Mouse (Mus musculus): ENCODE measurements around the gene Foxp1. TPM values are rescaled to one million over a fixed set of nuclear protein-coding genes. Genes with fewer than 3 reads are reported as not detected.
A peak's percentile ranks its signal among the peaks of the same experiment; 100 is the strongest.

Gene Foxp1
- polyA plus RNA-seq, 2 experiments from 2014 or later: 210 to 217 TPM

DNA sequence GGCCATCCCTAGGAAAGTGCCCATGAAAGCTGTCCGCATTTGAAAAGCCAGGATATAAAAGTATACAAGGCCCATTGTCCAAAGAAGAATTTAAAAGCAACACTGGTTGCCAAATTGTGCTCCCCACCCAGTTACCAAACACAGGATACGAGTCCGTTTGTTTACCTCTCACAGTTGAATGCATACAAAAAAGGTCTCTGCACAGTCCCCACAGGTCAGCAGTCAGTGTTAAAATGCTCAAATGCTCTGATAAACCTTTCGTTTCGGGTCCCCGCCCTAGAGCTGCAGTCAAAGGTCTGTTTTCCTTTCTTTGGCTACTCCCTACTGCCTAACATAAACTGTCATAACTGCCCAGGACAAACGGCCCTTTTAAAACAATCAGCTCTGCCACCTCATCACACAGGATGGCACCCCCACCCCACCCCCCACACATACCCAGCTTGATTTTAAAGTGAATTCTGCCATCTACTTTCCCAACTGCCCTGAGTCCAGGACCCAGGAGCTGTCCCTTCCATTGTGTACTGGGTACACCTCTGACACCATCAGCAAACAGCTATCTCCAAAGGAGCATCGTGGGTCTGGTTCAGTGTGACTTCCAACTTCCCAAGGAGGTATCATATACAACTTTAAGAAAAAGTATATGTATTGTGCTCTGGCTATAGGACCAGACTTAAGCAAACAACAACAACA is 510.5 kb downstream of the Foxp1 start:
- no peak for ATAC-seq

DNA sequence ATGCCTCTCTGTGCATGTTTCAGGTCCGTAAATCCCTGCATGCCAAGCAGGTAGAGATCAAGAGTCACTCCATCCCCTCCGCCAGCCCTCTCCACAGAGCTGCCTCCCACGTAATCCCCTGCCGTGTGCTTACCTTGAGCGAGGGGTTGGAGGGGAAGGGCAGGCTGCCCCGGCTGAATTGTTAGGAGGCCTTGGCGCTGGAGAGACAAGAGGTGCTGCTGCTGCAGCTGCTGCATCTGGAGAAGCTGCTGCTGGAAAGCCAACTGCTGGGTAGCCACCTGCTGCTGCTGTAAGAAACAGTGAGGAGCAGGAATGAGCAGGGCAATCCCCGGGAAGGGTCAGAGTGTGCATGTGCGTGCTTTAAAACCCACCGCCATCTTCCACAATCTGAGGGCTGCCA is 512.8 kb downstream of the Foxp1 start:
- ATAC-seq: no peak

DNA sequence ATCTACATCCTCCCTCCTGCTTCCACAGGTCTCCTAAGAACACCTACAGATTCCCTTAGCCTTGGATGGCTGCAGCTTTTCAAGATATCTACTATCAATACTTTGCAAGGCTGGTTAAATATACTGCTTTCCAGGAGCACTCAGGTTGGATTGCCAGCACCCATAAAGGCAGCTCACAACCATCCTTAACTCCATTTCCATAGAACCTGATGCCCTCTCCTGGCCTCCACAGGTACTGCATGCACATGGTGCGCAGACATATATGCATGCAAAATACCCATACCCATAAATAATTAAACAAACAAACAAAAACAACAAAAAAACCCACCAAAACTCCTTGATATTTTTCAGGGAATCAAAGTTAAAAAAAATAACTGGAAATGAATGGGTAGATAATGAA is 514.0 kb downstream of the Foxp1 start:
- ATAC-seq: no peak

DNA sequence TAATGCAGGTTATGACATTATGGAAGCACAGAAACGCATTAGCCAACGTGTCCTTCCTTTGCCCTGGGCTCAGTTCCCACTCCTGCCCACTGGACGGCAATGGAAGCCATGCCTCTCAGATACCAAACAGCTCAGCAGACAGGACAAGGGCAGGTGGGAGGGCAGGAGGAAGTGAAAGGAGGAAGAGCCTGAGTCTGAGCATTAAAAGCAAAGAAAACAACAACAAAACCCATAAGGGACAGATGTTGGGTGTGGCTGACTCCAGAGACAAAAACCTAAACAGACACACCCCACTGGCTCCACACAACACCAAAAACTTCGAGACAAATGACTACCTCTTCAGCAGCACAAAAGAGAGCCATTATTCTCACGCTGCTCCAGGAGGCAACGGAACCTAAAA is 515.0 kb downstream of the Foxp1 start:
- ATAC-seq: no peak

DNA sequence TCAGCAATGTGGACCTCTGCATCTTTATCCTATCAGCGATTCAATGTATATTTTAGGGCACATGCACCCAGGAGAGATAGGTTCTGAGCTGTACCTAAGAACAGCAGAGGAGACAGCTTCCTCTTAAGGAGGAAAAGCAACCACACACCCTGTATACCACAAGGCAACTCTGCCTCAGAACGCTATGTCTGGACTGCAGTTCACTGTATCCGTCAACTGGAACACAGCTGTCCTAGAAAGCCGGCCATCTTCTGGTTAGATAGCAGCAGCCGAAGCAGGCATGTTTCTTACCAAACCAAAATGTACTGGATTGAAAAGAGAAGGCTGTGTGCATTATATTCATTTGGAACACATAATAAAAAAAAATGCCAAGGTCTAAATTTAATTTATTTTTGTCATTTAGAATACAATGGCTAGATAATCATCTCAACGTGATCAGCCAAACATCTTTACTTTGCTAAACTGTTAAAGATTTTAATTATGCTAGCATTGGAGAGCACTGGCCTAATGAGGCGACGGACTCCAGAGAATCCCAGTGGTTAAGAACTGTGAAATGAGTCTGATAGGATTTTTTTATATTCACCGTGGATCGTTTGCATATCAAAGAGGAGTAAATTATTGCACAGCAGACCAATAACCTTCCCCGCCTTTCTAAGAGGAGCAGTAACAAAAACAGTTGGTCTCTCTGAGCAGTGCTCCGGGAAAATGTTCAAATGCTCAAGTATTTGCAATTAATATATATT is 518.1 kb downstream of the Foxp1 start:
- no peak for ATAC-seq

DNA sequence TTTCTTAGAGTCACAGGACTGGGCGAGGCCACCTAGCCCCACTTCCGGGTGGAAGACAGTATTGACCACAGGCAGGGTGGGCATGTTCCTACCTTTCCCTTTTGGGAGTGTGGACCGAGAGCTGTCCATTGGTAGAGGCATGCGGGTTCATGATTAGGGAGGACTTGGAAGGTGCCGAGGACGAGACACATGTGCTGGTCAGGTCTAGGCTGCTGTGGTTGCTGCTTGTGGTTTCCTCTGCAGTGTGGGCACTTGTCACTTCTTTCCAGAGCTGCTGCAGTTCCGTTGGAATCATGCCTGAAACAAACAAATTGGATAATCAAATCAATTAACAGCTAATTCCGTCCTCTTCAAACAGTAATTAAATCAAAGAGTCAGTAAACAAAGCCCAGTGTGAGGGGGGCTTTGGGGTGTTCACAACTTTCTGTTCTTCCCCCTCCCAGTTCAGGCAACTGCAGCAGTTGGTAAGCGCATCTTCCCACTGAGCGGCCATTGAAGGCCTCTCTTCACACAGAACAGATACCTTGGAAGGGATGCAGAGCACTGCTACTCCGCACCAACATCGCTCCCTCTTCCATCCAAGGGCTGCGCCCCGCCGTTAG is 519.3 kb downstream of the Foxp1 start:
- ATAC-seq: no peak

DNA sequence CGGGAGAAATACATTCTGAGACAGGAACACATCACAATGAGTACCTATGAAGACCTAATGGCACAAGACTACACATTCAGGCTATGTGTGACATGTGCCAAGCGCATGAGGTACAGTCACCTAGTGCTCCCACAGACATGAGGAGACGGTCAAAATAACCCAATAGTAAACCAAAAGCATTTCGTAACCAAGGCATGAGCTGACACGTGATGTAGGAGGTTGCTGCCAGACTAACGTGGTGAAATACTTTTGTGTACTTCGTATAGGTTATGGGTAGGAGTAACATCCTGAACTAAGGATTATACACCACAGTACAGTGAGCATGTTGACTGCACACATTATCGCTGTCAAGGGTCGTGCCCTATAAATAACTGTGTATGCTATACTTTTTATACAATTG is 520.9 kb downstream of the Foxp1 start:
- ATAC-seq: no peak

DNA sequence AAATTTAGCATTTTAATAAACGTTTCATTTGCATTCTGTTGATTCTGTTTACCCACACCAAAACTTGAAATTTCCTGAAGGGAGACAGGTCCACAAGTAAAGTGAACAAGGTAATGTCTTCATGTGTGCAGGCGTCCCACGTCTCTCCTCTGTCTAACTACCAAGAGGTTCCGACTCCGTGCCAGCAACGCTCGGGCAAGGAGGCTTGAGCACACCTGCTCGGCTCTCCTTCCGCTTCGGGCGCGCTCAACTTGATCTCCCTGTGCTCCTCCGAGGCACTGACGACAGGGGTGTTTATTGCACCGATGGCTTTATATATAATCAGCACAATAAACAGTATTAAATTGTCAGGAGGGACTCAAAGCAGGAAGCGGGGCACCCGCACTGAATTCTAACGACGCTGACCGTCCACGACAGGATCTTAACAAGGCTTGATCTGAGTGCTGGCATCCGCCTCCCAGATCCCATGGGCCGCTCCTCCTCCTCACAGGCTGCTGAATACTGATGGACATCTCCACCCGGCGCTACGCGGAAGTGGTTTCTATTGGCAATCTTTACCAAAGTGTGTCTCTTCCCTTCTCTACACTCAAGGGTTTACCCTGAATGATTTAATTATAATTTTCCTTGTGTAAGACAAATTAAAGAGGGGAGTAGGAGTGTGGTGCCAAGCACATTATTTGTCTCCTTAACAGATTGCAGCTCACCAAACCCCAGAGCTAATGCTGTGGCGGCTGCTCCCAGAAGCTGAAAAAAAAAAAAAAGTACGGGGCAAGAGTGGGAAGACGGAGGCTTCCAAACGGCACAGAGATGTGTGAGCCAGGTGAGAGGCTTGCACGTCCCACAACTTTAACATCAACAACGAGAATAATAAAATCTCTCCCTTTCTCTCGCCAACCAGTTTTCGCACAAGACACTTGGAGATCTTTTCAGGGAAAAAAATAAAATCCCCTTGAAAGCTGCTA is 523.3 kb downstream of the Foxp1 start:
- no peak for ATAC-seq

DNA sequence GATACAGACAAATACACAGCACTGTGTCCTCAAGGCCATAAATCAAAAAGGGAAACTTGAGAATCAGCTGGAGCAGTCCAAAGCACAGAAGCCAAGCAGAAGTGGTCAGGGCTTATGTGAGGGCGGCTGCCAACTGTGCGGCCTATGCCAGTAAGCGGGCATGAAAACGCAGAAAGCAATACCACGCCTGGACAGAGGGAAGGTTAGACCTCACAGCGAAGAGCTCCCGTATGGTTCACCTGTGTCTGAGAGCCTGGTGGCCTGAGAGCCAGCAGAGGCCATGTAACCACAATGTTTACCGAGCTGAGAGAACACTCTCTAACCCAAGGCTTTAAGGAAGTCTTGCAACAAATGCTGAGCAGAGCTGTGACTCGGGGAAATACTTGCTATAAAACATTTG is 524.8 kb downstream of the Foxp1 start:
- ATAC-seq: no peak

DNA sequence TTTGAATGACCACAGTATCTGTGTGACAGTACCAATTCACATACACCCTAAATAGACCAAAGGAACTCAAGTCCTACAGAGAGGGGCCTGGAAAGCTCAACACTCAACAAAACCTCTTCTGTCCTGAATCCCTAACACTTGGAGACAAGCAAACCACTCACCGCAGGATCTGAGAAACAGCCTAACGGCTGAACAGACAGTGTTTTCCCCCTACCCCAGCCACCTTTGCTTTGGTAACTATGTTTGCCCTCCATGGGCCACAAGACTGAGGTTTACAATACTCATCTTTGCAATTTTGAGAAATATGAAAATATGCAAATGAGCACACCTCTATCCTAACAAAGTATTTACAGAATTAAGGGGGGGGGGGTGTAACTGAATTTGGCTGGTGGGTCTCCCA is 525.7 kb downstream of the Foxp1 start:
- no peak for ATAC-seq

DNA sequence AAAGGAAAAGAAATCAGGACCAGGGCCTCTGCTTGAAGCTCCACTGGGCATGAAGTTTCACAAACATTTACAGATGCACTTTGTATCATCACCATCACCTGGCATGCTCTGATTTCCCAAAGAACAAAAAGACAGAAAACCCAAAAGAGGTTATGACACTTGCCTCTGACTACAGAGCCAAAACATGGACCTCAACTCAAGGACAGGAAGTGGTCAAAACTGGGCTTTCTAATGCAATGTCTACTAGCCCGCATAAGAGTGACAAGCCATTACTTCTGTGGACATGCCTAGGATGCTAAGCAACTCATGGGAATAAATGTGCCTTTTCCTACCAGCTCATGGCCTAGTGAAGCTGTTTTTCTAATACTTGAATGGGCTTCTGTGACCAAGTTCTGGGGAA is 526.2 kb downstream of the Foxp1 start:
- ATAC-seq: no peak

DNA sequence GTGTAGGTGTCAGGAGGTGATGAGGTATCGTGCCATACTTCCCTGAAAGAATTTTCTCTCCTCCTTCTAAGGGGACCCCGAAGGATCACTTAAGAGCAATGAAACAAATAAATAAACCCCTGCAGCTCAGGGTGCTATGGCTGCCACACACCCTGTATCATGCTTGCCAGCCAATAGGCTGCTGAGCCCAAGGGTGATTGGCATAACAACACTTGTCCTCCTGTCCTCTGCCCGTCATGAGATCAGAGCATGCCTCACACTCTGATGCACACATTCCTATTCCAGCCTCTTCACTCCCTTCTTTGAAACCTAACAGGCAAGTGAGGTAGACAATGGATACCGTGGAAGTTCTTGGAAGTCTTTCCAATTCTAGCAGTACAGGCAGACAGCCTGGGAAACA is 526.8 kb downstream of the Foxp1 start:
- ATAC-seq: no peak

DNA sequence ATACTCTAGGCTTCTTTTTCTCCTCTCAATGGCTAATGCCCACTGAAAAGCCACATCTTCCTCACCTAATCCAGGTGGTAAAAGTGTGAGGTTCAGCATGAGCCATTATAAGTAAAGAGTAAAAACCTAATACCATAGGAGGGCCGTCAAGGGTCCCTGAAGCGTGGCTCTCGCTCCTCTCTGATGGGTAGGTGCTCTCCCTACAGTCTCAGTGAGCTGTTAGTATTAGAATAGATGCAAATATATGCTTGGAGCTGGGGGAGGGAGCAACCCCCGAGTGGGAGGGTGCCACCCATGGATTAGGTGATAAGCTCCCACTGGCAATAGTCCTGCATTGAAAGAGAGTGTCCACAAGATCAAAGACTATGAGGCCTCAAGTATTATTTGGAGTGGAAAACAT is 527.6 kb downstream of the Foxp1 start:
- ATAC-seq: no peak

DNA sequence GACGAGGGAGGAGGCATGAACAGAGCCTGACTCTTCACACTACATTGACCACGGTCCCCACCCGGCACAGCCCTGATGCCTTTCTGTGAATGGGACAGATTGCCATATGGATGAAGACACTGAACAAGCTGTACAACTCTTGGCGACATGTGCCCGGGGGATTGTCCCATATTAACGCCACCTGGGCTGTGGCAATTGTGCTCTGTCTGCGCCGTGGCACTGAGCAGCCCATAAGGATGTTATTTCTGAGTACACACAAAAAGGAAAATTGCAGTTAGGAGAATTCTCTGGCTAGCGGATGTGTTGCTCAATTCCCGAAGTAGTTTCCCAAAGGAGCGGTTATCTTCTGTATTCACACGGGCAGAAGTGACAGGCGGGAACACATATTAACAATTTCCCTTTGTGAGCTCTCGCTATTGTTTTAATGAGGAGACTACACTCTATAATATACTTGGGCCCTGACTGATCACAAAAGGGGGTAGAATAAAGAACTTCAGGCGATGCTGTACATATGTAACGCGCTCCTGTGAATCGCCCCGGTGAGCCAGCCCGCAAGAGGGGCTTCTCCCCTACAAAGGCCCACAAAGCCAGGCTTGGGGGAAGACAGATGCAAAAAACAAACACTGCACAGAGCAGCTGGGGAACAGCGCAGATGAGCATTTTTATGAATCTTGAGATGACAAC is 528.3 kb downstream of the Foxp1 start:
- ATAC-seq: no peak

DNA sequence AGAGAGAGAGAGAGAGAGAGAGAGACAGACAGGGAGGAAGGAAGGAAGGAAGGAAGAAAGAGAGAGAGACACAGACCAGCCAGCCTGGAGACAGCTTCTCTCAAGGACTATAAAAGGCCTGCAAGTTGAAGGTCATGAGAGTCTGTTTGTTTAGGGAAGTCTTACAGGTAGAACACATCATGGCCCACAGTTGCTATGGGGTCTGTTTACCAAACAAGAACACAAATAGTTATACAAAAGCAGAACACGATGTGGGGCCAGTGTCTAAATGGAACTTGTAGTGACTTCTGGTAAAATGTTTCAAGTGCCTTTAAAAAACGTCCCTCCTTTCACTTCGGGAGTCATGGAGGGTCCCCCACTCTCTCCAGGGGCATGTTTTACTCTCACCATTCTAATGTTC is 529.3 kb downstream of the Foxp1 start:
- ATAC-seq: peak; percentile 40

DNA sequence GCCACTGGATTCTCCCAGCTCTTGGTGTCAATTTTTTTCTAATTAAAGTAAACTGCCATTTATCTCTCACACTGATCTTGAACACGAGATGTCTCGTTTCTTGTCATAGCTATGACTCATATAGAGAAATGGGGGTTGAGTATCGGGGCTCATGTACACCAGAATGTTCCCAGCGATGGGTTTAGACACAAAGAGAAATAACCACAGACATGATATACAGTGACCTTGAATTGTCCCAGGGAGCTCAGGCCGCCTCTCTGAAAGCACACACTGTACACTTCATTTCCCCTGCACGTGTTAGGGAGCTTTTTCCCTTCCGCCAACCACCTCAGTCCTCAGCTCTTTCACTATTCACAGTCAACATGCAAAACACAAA is 529.8 kb downstream of the Foxp1 start:
- ATAC-seq: peak; percentile 89

DNA sequence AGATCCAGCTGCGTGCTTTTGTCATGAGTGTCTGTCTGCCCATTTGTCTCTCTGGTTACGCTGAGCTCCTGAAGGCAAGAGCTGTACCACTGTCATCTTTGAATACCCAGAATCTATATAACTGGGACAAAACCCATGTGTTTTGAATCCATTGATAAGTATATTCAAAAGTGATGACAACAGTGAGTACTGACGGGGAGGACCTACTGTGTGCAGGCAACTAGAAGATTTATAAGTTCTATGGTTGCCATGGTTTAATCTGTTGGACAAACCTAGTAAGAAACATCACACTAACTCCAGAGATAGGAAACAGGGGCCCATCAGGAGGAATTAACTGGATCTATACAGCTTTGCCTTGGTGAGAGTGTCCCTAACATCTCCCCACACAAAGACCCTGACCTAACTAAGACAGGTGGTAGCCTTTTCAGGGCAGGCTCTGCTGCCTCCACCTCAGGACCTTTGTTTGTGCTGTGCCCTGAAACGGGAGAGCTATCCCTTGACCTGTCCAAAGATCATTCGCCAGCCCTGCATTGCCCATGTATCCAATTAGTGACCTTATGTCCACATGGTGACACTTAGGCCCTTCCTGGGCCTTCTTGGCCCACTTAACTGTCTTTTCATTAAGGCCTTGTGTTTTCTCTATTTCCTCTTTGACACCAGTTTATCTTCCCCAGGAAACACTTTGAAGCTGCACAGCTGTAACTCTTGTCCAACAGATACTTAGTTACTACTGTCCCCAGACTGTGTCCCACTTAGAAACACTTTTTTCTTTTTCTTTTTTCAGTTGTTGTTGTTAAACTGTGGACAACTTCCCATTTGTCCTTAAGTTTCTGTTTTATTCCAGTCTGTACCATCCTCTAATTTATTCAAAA is 530.4 kb downstream of the Foxp1 start:
- peak; percentile 14 for ATAC-seq

DNA sequence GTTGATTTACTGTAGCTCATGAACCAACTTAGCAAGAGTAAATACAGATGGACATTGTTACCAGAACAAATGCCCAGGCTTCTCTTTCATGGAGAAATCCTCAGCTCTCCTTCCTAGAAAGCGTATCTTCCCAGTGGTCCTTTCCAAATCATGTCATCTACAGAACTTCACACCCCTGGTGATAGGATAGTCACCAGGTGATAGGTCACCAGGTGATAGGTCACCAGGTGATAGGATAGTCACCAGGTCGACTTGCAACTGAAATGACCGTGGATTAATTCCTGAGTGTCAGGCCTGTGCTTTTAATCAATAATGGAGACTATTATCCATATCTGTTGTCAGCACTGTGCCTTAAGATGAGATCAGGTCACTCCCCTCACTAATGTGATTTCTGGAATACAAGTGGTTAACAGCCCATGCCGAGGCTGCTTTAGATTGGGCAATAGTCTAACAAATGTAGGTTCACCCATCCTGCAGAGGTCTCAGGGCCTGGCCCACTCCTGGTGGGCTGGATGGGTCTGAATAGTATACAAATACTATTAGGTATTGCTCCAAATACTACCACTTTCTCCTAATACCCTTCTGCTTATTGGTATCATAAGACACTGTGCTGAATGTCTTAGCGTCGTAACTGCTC is 534.9 kb downstream of the Foxp1 start:
- no peak for ATAC-seq

DNA sequence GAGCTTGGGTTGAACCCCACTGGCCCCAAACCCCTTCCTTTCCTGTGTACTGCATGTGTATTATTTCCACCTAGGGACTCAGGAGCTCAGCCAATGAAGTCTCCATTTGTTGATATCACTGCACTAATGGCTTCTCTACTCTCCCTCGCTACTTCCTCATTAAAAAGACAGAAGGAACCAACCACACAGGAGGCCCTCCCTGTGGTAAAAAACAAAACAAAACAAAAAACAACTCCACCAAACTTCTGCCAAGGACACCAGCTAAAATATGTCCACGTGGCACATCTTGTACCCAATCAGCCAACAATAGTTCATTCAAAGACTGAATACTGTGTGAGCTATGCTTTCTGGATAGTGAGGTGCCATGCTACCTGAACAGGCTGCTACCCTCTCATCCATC is 537.1 kb downstream of the Foxp1 start:
- ATAC-seq: no peak

DNA sequence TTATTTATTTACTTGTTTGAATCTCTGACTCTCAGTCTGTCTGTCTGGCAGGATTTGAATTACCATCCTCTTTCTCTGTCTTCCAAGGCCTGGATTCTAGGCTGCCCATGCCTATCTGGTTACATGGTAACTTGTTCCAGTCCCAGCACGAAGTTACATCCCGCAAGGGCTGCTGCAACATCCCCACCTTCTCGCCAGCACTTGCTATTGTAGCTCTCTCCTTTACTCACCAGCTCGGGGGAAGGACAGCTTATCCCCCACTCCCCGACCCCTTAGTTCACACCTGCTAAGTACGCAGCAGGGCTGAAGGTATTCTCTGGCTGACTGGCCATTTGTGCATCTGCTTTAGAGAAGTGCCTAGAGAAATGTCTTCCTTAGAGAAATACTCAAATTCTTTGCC is 537.9 kb downstream of the Foxp1 start:
- ATAC-seq: no peak

DNA sequence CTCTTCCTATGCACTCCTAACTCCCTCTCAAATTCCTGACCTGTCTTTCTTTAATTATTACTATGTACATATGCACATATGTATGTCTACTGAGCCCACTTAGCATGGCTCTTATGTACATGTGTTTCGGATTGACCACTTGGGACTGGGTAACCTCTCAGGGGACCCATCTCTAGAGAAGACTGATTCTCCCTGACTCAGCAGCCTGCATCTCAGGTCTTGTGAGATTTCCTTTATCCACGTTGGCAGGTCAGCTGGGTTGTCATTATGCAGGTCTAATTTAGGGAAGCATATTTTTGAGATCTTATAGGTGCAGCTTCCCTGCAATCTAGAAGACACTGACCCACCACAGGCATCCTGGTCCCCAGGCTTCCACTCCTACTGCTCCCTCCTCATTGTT is 538.5 kb downstream of the Foxp1 start:
- ATAC-seq: no peak

Data from activated CD4-positive, CD25-positive, alpha-beta regulatory T cell, adult 4 months (primary cell).